Mouse (Mus musculus) intestine, embryonic 16.5 days (tissue): ENCODE measurements around the gene Psmd8. TPM values are rescaled to one million over a fixed set of nuclear protein-coding genes. Genes with fewer than 3 reads are reported as not detected.
A peak's percentile ranks its signal among the peaks of the same experiment; 100 is the strongest.

Experiments used
- ATAC-seq: fragments of 200-750 bp; cut with Nextera tagmentation; 2 replicates; pipeline ENCODE4 v1.8.0; 2017; ENCODE audit warnings: moderate TSS enrichment, moderate library complexity
- H3K27ac ChIP-seq: fragments of 300-500 bp; sonication (generic); 2 replicates; pipeline ENCODE4 v1.5.1; 2014; ENCODE audit warnings: mild to moderate bottlenecking, low read length
- H3K27me3 ChIP-seq: fragments of 300-500 bp; sonication (generic); replicated peaks from 2 replicates; pipeline ENCODE4 v1.6.1; 2014; ENCODE audit warnings: low read length, control low read depth, mixed read lengths; ENCODE audit not compliant: control insufficient read depth, insufficient read depth
- H3K36me3 ChIP-seq: fragments of 300-500 bp; sonication (generic); 2 replicates; pipeline ENCODE4 v1.6.1; 2014; ENCODE audit warnings: low read length, control low read depth; ENCODE audit not compliant: control insufficient read depth, insufficient read depth
- H3K4me1 ChIP-seq: fragments of 300-500 bp; sonication (generic); 2 replicates; pipeline ENCODE4 v1.6.1; 2014; ENCODE audit warnings: low read length, control low read depth, mixed read lengths; ENCODE audit not compliant: control insufficient read depth, insufficient read depth
- H3K4me2 ChIP-seq: fragments of 300-500 bp; sonication (generic); 2 replicates; pipeline ENCODE4 v1.6.1; 2014; ENCODE audit warnings: low read depth, low read length, control low read depth
- H3K4me3 ChIP-seq: fragments of 300-500 bp; sonication (generic); 2 replicates; pipeline ENCODE4 v1.5.1; 2014; ENCODE audit warnings: mild to moderate bottlenecking, low read length
- H3K9ac ChIP-seq: fragments of 300-500 bp; sonication (generic); 2 replicates; pipeline ENCODE4 v1.6.1; 2014; ENCODE audit warnings: low read depth, low read length
- H3K9me3 ChIP-seq: fragments of 300-500 bp; sonication (generic); 2 replicates; pipeline ENCODE4 v1.6.1; 2016; ENCODE audit warnings: low read length, control low read depth; ENCODE audit not compliant: control insufficient read depth
- WGBS: fragments of 180-500 bp; shearing (Covaris S2); extraction: QIAGEN DNeasy Blood & Tissue Kit; methylation state at CpG from one replicate; pipeline ENCODE4 v1.1.7; 2014; 5-methylcytosine and 5-hydroxymethylcytosine counted together
- polyA plus RNA-seq: library from polyadenylated mRNA; unstranded; fragments of >200 nt; fragmentation: Nextera tagmentation; extraction: Ambion mirVana; gene quantifications from 2 replicates; pipeline ENCODE4 v1.2.1, GENCODE M21; 2015

The Psmd8 gene
- polyA plus RNA-seq, 1 experiment from 2014 or later, result 241 TPM

- Histone ChIP-seq H3K4me1 (peaks cover 20% of the 10 kb centered on the region), H3K36me3 (no peaks in the 10 kb centered on the region), H3K4me2 (peak within 1 kb of the TSS; percentile 95), H3K9me3 (no peaks in the 10 kb centered on the region), H3K27ac (no peak within 1 kb of the TSS), H3K9ac (peak within 1 kb of the TSS; percentile 61), H3K27me3 (no peaks in the 10 kb centered on the region), H3K4me3 (peak within 1 kb of the TSS; percentile 53)
- ATAC-seq, result peak; percentile 90
- WGBS, result 2% methylated on average over 16 of the region's 16 CpGs
Observed at GRCm38 (mm10) chr7:29124970-29125369, 55.5 kb downstream of the Psmd8 start, which contains the start of gene Ryr1. Gene Ryr1 (minus strand): TSS chr7:29125179.

Other genes starting within 250 kb of the Psmd8 start
- 402 and 447 TPM in 2 replicates for gene Actn4, start 218.4 kb downstream of the Psmd8 start, polyA plus RNA-seq
- gene Eif3k, start 198.8 kb downstream of the Psmd8 start, polyA plus RNA-seq, result 355 and 362 TPM in 2 replicates
- 6.9 and 7.3 TPM in 2 replicates for gene Map4k1, start 198.7 kb downstream of the Psmd8 start, polyA plus RNA-seq
- 0.66 and 0.82 TPM in 2 replicates for gene Ryr1, start 55.5 kb downstream of the Psmd8 start, polyA plus RNA-seq
- gene Rasgrp4, start 45.9 kb downstream of the Psmd8 start, polyA plus RNA-seq, result 0.43 and 0.59 TPM in 2 replicates
- gene Fam98c, start 24.5 kb downstream of the Psmd8 start, polyA plus RNA-seq, result 52.5 and 56.8 TPM in 2 replicates
- 0.48 and 0.82 TPM in 2 replicates for gene Ggn, start 10.5 kb downstream of the Psmd8 start, polyA plus RNA-seq
- gene Spred3, start 10.3 kb downstream of the Psmd8 start, polyA plus RNA-seq, result 1.1 and 1.7 TPM in 2 replicates
- gene Catsperg1, start 33.3 kb upstream of the Psmd8 start, polyA plus RNA-seq, result 0.42 and 0.92 TPM in 2 replicates
- 2.5 TPM in 2 replicates for gene Kcnk6, start 51.8 kb upstream of the Psmd8 start, polyA plus RNA-seq
- gene Yif1b, start 57.6 kb upstream of the Psmd8 start, polyA plus RNA-seq, result 83.1 and 83.7 TPM in 2 replicates
- 261 and 264 TPM in 2 replicates for gene 2200002D01Rik, start 67.8 kb upstream of the Psmd8 start, polyA plus RNA-seq
- 626 and 672 TPM in 2 replicates for gene Spint2, start 101.2 kb upstream of the Psmd8 start, polyA plus RNA-seq
- 40.8 and 45.2 TPM in 2 replicates for gene Ppp1r14a, start 108.6 kb upstream of the Psmd8 start, polyA plus RNA-seq
- gene Dpf1, start 123.2 kb upstream of the Psmd8 start, polyA plus RNA-seq, result 6.2 and 6.8 TPM in 2 replicates